Mouse (Mus musculus): Measurements from ENCODE around the gene Pgrmc2. TPM values are rescaled to one million over a fixed set of nuclear protein-coding genes. Genes with fewer than 3 reads are reported as not detected.

The Pgrmc2 gene
- total RNA-seq (2014; rRNA removed), result 25.3 and 27.1 TPM in 2 replicates
- polyA plus RNA-seq (2015; fragmentation: Nextera tagmentation; extraction: Ambion mirVana), result 27.2 and 28.7 TPM in 2 replicates

GRCm38 (mm10) chr3:41082885-41083789 lies at the start of gene Pgrmc2:
Pgrmc2 (minus strand) TSS chr3:41083046.
- Histone ChIP-seq H3K4me2 (ENCODE audit: low read depth, low read length) (peak within 1 kb of the TSS; percentile 93), H3K27ac (peak within 1 kb of the TSS; percentile 90), H3K4me1 (ENCODE audit: insufficient read depth, low read length) (peaks cover 12% of the 10 kb centered on the region), H3K9ac (replicated peaks; ENCODE audit: low read length) (peak within 1 kb of the TSS; percentile 80), H3K4me3 (ENCODE audit: low read length) (peak within 1 kb of the TSS; percentile 91), H3K9me3 (ENCODE audit: low read length) (no peaks in the 10 kb centered on the region), H3K27me3 (ENCODE audit: insufficient read depth, low read length) (no peaks in the 10 kb centered on the region), H3K36me3 (ENCODE audit: insufficient read depth, low read length) (no peaks in the 10 kb centered on the region)
- ATAC-seq, result peak; percentile 99
- DNase-seq (ENCODE audit: low spot score), result peak; percentile 99
- peak; percentile 51 for TF ChIP-seq CTCF (IDR thresholded peaks at IDR 0.05; ENCODE audit: low read depth)
- WGBS, result 1% methylated on average over 90 of the region's 95 CpGs

- Histone ChIP-seq H3K9me3 (ENCODE audit: low read length) (no peaks in the 10 kb centered on the region), H3K4me1 (ENCODE audit: insufficient read depth, low read length) (no peaks in the 10 kb centered on the region), H3K4me2 (ENCODE audit: low read depth, low read length) (peak overlapping the region; percentile 33), H3K36me3 (ENCODE audit: insufficient read depth, low read length) (no peaks in the 10 kb centered on the region), H3K27me3 (ENCODE audit: insufficient read depth, low read length) (no peaks in the 10 kb centered on the region), H3K9ac (replicated peaks; ENCODE audit: low read length) (no peak overlapping the region), H3K27ac (no peak overlapping the region), H3K4me3 (ENCODE audit: low read length) (no peak overlapping the region)
- ATAC-seq, result peak; percentile 47; the same call in 1 of the 2 replicates
- no peak for DNase-seq (ENCODE audit: low spot score)
- TF ChIP-seq CTCF (IDR thresholded peaks at IDR 0.05; ENCODE audit: low read depth), result no peak
- WGBS, result 15% methylated on average over 12 of the region's 12 CpGs
Measured at GRCm38 (mm10) chr3:41124000-41124294, 41.1 kb upstream of the Pgrmc2 start.

GRCm38 (mm10) chr3:41123190-41123999 lies 40.5 kb upstream of the Pgrmc2 start:
- H3K4me2 ChIP-seq (ENCODE audit: low read depth, low read length), result peak overlapping the region; percentile 33
- H3K9me3 ChIP-seq (ENCODE audit: low read length), result no peaks in the 10 kb centered on the region
- WGBS, result 18% methylated on average over 10 of the region's 10 CpGs
- H3K4me3 ChIP-seq (ENCODE audit: low read length), result no peak overlapping the region
- TF ChIP-seq CTCF (IDR thresholded peaks at IDR 0.05; ENCODE audit: low read depth), result no peak
- H3K27ac ChIP-seq, result no peak overlapping the region
- DNase-seq (ENCODE audit: low spot score), result peak; percentile 15
- H3K27me3 ChIP-seq (ENCODE audit: insufficient read depth, low read length), result no peaks in the 10 kb centered on the region
- H3K4me1 ChIP-seq (ENCODE audit: insufficient read depth, low read length), result no peaks in the 10 kb centered on the region
- H3K9ac ChIP-seq (replicated peaks; ENCODE audit: low read length), result no peak overlapping the region
- ATAC-seq, result peak; percentile 58; the same call in 1 of the 2 replicates
- H3K36me3 ChIP-seq (ENCODE audit: insufficient read depth, low read length), result no peaks in the 10 kb centered on the region

GRCm38 (mm10) chr3:41118173-41118572 lies 35.3 kb upstream of the Pgrmc2 start:
- ATAC-seq (no peak), DNase-seq (ENCODE audit: low spot score) (no peak)
- no peak overlapping the region for H3K27ac ChIP-seq
- no peak for TF ChIP-seq CTCF (IDR thresholded peaks at IDR 0.05; ENCODE audit: low read depth)
- no peak overlapping the region for H3K4me3 ChIP-seq (ENCODE audit: low read length)
- no peaks in the 10 kb centered on the region for H3K9me3 ChIP-seq (ENCODE audit: low read length)
- WGBS, result 81% methylated on average over 5 of the region's 5 CpGs
- no peaks in the 10 kb centered on the region for H3K27me3 ChIP-seq (ENCODE audit: insufficient read depth, low read length)
- no peak overlapping the region for H3K4me2 ChIP-seq (ENCODE audit: low read depth, low read length)
- H3K9ac ChIP-seq (replicated peaks; ENCODE audit: low read length), result no peak overlapping the region
- no peaks in the 10 kb centered on the region for H3K4me1 ChIP-seq (ENCODE audit: insufficient read depth, low read length)
- no peaks in the 10 kb centered on the region for H3K36me3 ChIP-seq (ENCODE audit: insufficient read depth, low read length)

- no peak overlapping the region for H3K4me3 ChIP-seq (ENCODE audit: low read length)
- ATAC-seq, result no peak
- no peak overlapping the region for H3K27ac ChIP-seq
- no peak overlapping the region for H3K9ac ChIP-seq (replicated peaks; ENCODE audit: low read length)
- no peaks in the 10 kb centered on the region for H3K27me3 ChIP-seq (ENCODE audit: insufficient read depth, low read length)
- no peak for DNase-seq (ENCODE audit: low spot score)
- TF ChIP-seq CTCF (IDR thresholded peaks at IDR 0.05; ENCODE audit: low read depth), result no peak
- H3K36me3 ChIP-seq (ENCODE audit: insufficient read depth, low read length), result no peaks in the 10 kb centered on the region
- no peaks in the 10 kb centered on the region for H3K9me3 ChIP-seq (ENCODE audit: low read length)
- no peaks in the 10 kb centered on the region for H3K4me1 ChIP-seq (ENCODE audit: insufficient read depth, low read length)
- no peak overlapping the region for H3K4me2 ChIP-seq (ENCODE audit: low read depth, low read length)
Measured at GRCm38 (mm10) chr3:41117447-41117846, 34.6 kb upstream of the Pgrmc2 start.

- DNase-seq (ENCODE audit: low spot score) (no peak), ATAC-seq (no peak)
- WGBS, result 91% methylated on average over 5 of the region's 5 CpGs
- Histone ChIP-seq H3K27ac (no peak overlapping the region), H3K36me3 (ENCODE audit: insufficient read depth, low read length) (no peaks in the 10 kb centered on the region), H3K4me1 (ENCODE audit: insufficient read depth, low read length) (0 out of 2 replicates have a peak, but pooled peaks cover 1% of the 10 kb centered on the region), H3K27me3 (ENCODE audit: insufficient read depth, low read length) (no peaks in the 10 kb centered on the region), H3K9ac (replicated peaks; ENCODE audit: low read length) (no peak overlapping the region), H3K4me2 (ENCODE audit: low read depth, low read length) (no peak overlapping the region), H3K4me3 (ENCODE audit: low read length) (no peak overlapping the region), H3K9me3 (ENCODE audit: low read length) (no peaks in the 10 kb centered on the region)
- no peak for TF ChIP-seq CTCF (IDR thresholded peaks at IDR 0.05; ENCODE audit: low read depth)
Measured at GRCm38 (mm10) chr3:41113186-41113585, 30.3 kb upstream of the Pgrmc2 start.

Measured in hindbrain, postnatal 0 days (tissue).